Mouse (Mus musculus) spleen, postnatal 0 days (tissue): Measurements from ENCODE around the gene Mcoln2. TPM values are rescaled to one million over a fixed set of nuclear protein-coding genes. Genes with fewer than 3 reads are reported as not detected.

ENCODE experiments used
- polyA plus RNA-seq: library from polyadenylated mRNA; unstranded; fragments of >200 nt; fragmentation: Nextera tagmentation; extraction: Ambion mirVana; gene quantifications from 2 replicates; pipeline ENCODE4 v1.2.1, GENCODE M21; 2015

Gene Mcoln2
- 1.2 and 2.0 TPM in 2 replicates for polyA plus RNA-seq

GRCm38 (mm10) chr3:146149156-146150057, at the start of gene Mcoln2:
Gene Mcoln2, plus strand, starts transcription at chr3:146149833.

GRCm38 (mm10) chr3:146107921-146108571, 41.6 kb upstream of the Mcoln2 start, which contains the start of gene Wdr63:
Gene Wdr63, minus strand, starts transcription at chr3:146108130.

GRCm38 (mm10) chr3:146117258-146117996, 32.2 kb upstream of the Mcoln2 start, which contains the start of gene Mcoln3:
Gene Mcoln3, plus strand, starts transcription at chr3:146117450.

GRCm38 (mm10) chr3:146220776-146221486, 71.3 kb downstream of the Mcoln2 start, which contains the start of gene Lpar3:
Gene Lpar3, plus strand, starts transcription at chr3:146220963.

Other genes with a start within 250 kb of the Mcoln2 start
- gene Bcl10, start 227.0 kb upstream of the Mcoln2 start, polyA plus RNA-seq, result 29.0 and 35.0 TPM in 2 replicates
- 22.5 and 24.1 TPM in 2 replicates for gene 2410004B18Rik, start 211.8 kb upstream of the Mcoln2 start, polyA plus RNA-seq
- 0.41 and 0.42 TPM in 2 replicates for gene Syde2, start 162.0 kb upstream of the Mcoln2 start, polyA plus RNA-seq
- gene Wdr63, start 41.7 kb upstream of the Mcoln2 start, polyA plus RNA-seq, result not detected in 2 replicates
- gene Mcoln3, start 32.4 kb upstream of the Mcoln2 start, polyA plus RNA-seq, result 0.05 TPM in 1 of 2 replicates, not detected in the other
- gene Lpar3, start 71.1 kb downstream of the Mcoln2 start, polyA plus RNA-seq, result 0.05 TPM in 1 of 2 replicates, not detected in the other